Mouse (Mus musculus): ENCODE results near the gene Gm16451. TPM values are rescaled to one million over a fixed set of nuclear protein-coding genes. Genes with fewer than 3 reads are reported as not detected.
"Not testable (repeated sequence)": the region's sequence is repeated elsewhere in the genome, so short reads cannot be mapped to it uniquely, and the experiment has no call there.

The Gm16451 gene
- polyA plus RNA-seq (2015; fragmentation: Nextera tagmentation; extraction: Ambion mirVana) = not detected in 2 replicates

- not testable (repeated sequence) for H3K4me2 ChIP-seq; H3K4me3 ChIP-seq; H3K36me3 ChIP-seq; ATAC-seq (ENCODE audit: insufficient number of reproducible peaks, insufficient read depth, low FRiP score, low TSS enrichment, low read depth); H3K4me1 ChIP-seq; H3K27me3 ChIP-seq; H3K9me3 ChIP-seq; H3K27ac ChIP-seq; H3K9ac ChIP-seq
- no CpG with 5 or more reads among the region's 2 CpGs for WGBS
Measured at GRCm38 (mm10) chr7:22118145-22118544, at the start of gene Gm16451. Gene Gm16451, minus strand, starts transcription at chr7:22118245.

DNA sequence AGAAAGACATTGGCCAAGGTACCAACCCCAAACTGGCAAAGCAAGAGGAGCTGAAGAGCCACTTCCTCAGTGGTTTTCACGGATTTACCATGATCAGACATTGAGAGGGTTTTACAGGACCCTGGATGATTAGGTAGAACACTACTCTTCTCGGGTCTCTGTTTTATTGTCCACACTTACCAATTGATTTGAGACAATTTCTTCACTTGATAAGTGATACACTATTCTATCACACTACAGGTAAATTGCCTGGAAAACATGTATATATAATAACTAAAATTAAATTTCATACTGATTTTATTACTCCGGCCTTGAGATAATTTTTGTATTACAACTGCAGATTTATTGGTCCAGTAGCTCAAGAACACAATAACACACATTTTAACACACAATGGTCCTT is 45.9 kb upstream of the Gm16451 start, which contains the start of gene Vmn1r142:
TSS of gene Vmn1r142 (minus strand) at position 101 of the 400 bp plus-strand sequence.
- H3K9ac ChIP-seq; H3K4me2 ChIP-seq; ATAC-seq (ENCODE audit: insufficient number of reproducible peaks, insufficient read depth, low FRiP score, low TSS enrichment, low read depth); H3K9me3 ChIP-seq; H3K4me1 ChIP-seq; H3K4me3 ChIP-seq; H3K27ac ChIP-seq; H3K36me3 ChIP-seq; H3K27me3 ChIP-seq: not testable (repeated sequence)
- WGBS = no CpG with 5 or more reads among the region's 3 CpGs

DNA sequence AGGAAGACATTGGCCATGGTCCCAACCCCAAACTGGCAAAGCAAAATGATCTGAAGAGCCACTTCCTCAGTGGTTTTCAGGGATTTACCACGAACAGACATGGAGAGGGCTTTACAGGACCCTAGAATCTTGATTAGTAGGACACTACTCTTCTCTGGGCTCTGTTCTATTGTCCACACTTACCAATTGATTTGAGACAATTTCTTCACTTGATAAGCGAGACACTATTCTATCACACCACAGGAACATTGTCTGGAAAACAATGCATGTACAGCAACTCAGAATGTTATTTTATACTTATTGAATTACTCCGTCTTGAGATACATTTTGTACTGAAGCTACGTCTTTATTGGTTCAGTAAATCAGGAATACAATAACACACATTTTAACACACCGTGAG is 16.6 kb upstream of the Gm16451 start, which contains the start of gene Gm10666:
TSS of gene Gm10666 (minus strand) at position 101 of the 400 bp plus-strand sequence.
- H3K27ac ChIP-seq; H3K4me3 ChIP-seq; H3K9ac ChIP-seq; H3K4me2 ChIP-seq; H3K36me3 ChIP-seq; H3K9me3 ChIP-seq; H3K4me1 ChIP-seq; H3K27me3 ChIP-seq; ATAC-seq (ENCODE audit: insufficient number of reproducible peaks, insufficient read depth, low FRiP score, low TSS enrichment, low read depth): not testable (repeated sequence)
- no CpG with 5 or more reads among the region's 5 CpGs for WGBS

- not testable (repeated sequence) for H3K4me2 ChIP-seq; H3K4me3 ChIP-seq; H3K9ac ChIP-seq; H3K4me1 ChIP-seq; ATAC-seq (ENCODE audit: insufficient number of reproducible peaks, insufficient read depth, low FRiP score, low TSS enrichment, low read depth); H3K27me3 ChIP-seq; H3K36me3 ChIP-seq; H3K9me3 ChIP-seq; H3K27ac ChIP-seq
- WGBS = no CpG with 5 or more reads among the region's 7 CpGs
Measured at GRCm38 (mm10) chr7:22068757-22069156, 49.3 kb downstream of the Gm16451 start, which contains the start of gene Vmn1r139. Gene Vmn1r139, plus strand, starts transcription at chr7:22069057.

Other genes starting within 250 kb of the Gm16451 start
- gene Gm5891, start 197.0 kb downstream of the Gm16451 start, polyA plus RNA-seq (2015; fragmentation: Nextera tagmentation; extraction: Ambion mirVana) = not detected in 2 replicates
- not detected in 2 replicates for gene Vmn1r137, start 123.7 kb downstream of the Gm16451 start, polyA plus RNA-seq (2015; fragmentation: Nextera tagmentation; extraction: Ambion mirVana)
- not detected in 2 replicates for gene Vmn1r138, start 89.3 kb downstream of the Gm16451 start, polyA plus RNA-seq (2015; fragmentation: Nextera tagmentation; extraction: Ambion mirVana)
- not detected in 2 replicates for gene Gm6176, start 61.9 kb downstream of the Gm16451 start, polyA plus RNA-seq (2015; fragmentation: Nextera tagmentation; extraction: Ambion mirVana)
- not detected in 2 replicates for gene Vmn1r139, start 49.2 kb downstream of the Gm16451 start, polyA plus RNA-seq (2015; fragmentation: Nextera tagmentation; extraction: Ambion mirVana)
- gene Gm10666, start 16.5 kb upstream of the Gm16451 start, polyA plus RNA-seq (2015; fragmentation: Nextera tagmentation; extraction: Ambion mirVana) = not detected in 2 replicates
- gene Vmn1r142, start 45.8 kb upstream of the Gm16451 start, polyA plus RNA-seq (2015; fragmentation: Nextera tagmentation; extraction: Ambion mirVana) = not detected in 2 replicates
- gene Vmn1r143, start 71.1 kb upstream of the Gm16451 start, polyA plus RNA-seq (2015; fragmentation: Nextera tagmentation; extraction: Ambion mirVana) = not detected in 2 replicates
- not detected in 2 replicates for gene Gm8653, start 83.0 kb upstream of the Gm16451 start, polyA plus RNA-seq (2015; fragmentation: Nextera tagmentation; extraction: Ambion mirVana)
- not detected in 2 replicates for gene Gm8453, start 111.2 kb upstream of the Gm16451 start, polyA plus RNA-seq (2015; fragmentation: Nextera tagmentation; extraction: Ambion mirVana)
- gene Gm4187, start 211.5 kb upstream of the Gm16451 start, polyA plus RNA-seq (2015; fragmentation: Nextera tagmentation; extraction: Ambion mirVana) = not detected in 2 replicates